Mouse (Mus musculus): ENCODE results near the gene Psg22. TPM values are rescaled to one million over a fixed set of nuclear protein-coding genes. Genes with fewer than 3 reads are reported as not detected.
"Not testable (repeated sequence)": the region's sequence is repeated elsewhere in the genome, so short reads cannot be mapped to it uniquely, and the experiment has no call there.

Psg22 gene
- polyA plus RNA-seq (2012; rRNA removed) = not detected in 2 replicates

- 49% methylated on average over 2 of the region's 2 CpGs for WGBS
Observed at GRCm38 (mm10) chr7:18717790-18718189, at the start of gene Psg22. Psg22 (plus strand) TSS chr7:18718090.

DNA sequence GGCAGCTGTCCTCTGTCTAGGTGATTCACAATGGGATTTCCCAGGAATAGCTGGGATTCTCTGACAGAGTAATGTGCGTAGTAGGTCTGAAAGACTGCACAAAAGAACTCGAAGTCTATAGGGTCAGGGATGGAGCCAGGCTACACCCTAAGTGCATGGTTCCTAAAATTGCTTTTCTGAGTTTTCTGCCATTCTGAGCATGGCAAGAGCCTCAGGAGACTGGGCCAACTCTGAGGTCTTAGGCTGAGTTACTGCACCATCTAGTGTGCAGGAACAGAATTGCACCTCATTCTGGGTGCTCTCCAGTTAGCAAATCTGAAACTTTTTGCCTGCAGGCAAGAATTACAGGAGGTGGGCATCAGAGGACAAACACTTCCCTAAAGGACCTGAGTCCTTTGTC is 38.1 kb upstream of the Psg22 start:
- Histone ChIP-seq H3K4me3 (ENCODE audit: extremely low read depth, insufficient read depth, insufficient read length) (no peak overlapping the region), H3K4me1 (ENCODE audit: control insufficient read depth, insufficient read depth, insufficient read length) (no peaks in the 10 kb centered on the region), H3K27me3 (ENCODE audit: control insufficient read depth, insufficient read depth, low read length) (no peaks in the 10 kb centered on the region), H3K36me3 (ENCODE audit: control insufficient read depth, insufficient read depth, low read length) (no peaks in the 10 kb centered on the region), H3K27ac (ENCODE audit: insufficient read depth, low read length) (no peak overlapping the region)
- DNase-seq (ENCODE audit: low read depth in 1 of 2, low spot score in 2 of 2) = no peak
- WGBS = 50% methylated on average over 2 of the region's 2 CpGs
- no peak for TF ChIP-seq CTCF (IDR thresholded peaks at IDR 0.05; ENCODE audit: extremely low read depth, insufficient read depth, insufficient read length, insufficient replicate concordance)
- TF ChIP-seq POLR2A (IDR thresholded peaks at IDR 0.05; ENCODE audit: low read depth, low read length) = no peak

More at GRCm38 (mm10) chr7:18717790-18718189, at the start of gene Psg22:
- DNase-seq (ENCODE audit: low read depth in 1 of 2, low spot score in 2 of 2) = no peak
- Histone ChIP-seq H3K4me1 (ENCODE audit: control insufficient read depth, insufficient read depth, insufficient read length) (no peaks in the 10 kb centered on the region), H3K4me3 (ENCODE audit: extremely low read depth, insufficient read depth, insufficient read length) (no peak within 1 kb of the TSS), H3K36me3 (ENCODE audit: control insufficient read depth, insufficient read depth, low read length) (no peaks in the 10 kb centered on the region), H3K27me3 (ENCODE audit: control insufficient read depth, insufficient read depth, low read length) (no peaks in the 10 kb centered on the region), H3K27ac (ENCODE audit: insufficient read depth, low read length) (no peak within 1 kb of the TSS)
- no peak for TF ChIP-seq POLR2A (IDR thresholded peaks at IDR 0.05; ENCODE audit: low read depth, low read length)
- TF ChIP-seq CTCF (IDR thresholded peaks at IDR 0.05; ENCODE audit: extremely low read depth, insufficient read depth, insufficient read length, insufficient replicate concordance) = no peak

DNA sequence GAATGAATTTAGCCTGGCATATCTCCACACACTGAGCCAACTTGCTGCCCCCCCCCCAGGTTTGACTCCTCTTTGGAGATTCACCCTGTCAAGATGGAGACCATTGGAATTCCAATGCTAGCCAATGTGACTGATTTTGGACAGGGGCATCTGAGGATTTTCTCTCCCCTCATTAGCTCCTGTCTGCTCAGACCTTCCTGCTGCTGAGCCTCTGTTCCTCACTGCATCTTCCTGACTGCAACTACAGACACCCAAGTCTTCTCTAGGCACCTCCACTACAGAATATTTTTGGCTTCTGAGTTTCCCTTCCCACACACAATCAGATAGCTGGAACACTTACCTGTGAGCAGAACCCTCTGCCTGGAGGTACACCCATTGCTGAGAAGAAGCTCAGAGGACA is 32.3 kb upstream of the Psg22 start:
- DNase-seq (ENCODE audit: low read depth in 1 of 2, low spot score in 2 of 2) = no peak
- Histone ChIP-seq H3K36me3 (ENCODE audit: control insufficient read depth, insufficient read depth, low read length) (no peaks in the 10 kb centered on the region), H3K27me3 (ENCODE audit: control insufficient read depth, insufficient read depth, low read length) (no peaks in the 10 kb centered on the region), H3K4me3 (ENCODE audit: extremely low read depth, insufficient read depth, insufficient read length) (no peak overlapping the region), H3K4me1 (ENCODE audit: control insufficient read depth, insufficient read depth, insufficient read length) (no peaks in the 10 kb centered on the region), H3K27ac (ENCODE audit: insufficient read depth, low read length) (no peak overlapping the region)
- TF ChIP-seq POLR2A (IDR thresholded peaks at IDR 0.05; ENCODE audit: low read depth, low read length) (no peak), CTCF (IDR thresholded peaks at IDR 0.05; ENCODE audit: extremely low read depth, insufficient read depth, insufficient read length, insufficient replicate concordance) (no peak)

DNA sequence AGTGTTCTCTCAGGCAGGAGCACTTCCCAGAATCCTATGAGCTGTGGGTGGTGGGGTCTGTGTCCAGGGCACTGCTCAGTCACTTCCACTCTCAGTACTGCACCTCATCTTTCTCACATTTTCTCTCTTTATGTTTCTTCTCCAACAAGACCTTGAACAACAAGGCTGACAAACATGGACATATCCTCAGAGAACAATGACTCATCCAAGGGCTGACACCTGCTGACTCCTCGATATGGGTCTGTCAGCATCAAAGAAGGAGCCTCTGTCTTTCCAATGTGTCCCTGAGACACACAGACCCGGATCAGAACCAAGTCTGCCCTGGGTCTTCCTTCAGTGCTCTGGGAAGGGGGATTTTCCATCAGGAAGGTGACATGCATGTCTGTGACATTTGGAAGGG is 31.8 kb upstream of the Psg22 start, which contains the start of gene Psg20:
Gene Psg20, minus strand, starts transcription at position 101 of the 400 bp plus-strand sequence.
- 73% methylated on average over 2 of the region's 2 CpGs for WGBS
- TF ChIP-seq CTCF (IDR thresholded peaks at IDR 0.05; ENCODE audit: extremely low read depth, insufficient read depth, insufficient read length, insufficient replicate concordance) (no peak), POLR2A (IDR thresholded peaks at IDR 0.05; ENCODE audit: low read depth, low read length) (no peak)
- H3K4me3 ChIP-seq (ENCODE audit: extremely low read depth, insufficient read depth, insufficient read length) = no peak within 1 kb of the TSS
- H3K27me3 ChIP-seq (ENCODE audit: control insufficient read depth, insufficient read depth, low read length) = no peaks in the 10 kb centered on the region
- H3K27ac ChIP-seq (ENCODE audit: insufficient read depth, low read length) = no peak within 1 kb of the TSS
- DNase-seq (ENCODE audit: low read depth in 1 of 2, low spot score in 2 of 2) = no peak
- no peaks in the 10 kb centered on the region for H3K36me3 ChIP-seq (ENCODE audit: control insufficient read depth, insufficient read depth, low read length)
- H3K4me1 ChIP-seq (ENCODE audit: control insufficient read depth, insufficient read depth, insufficient read length) = no peaks in the 10 kb centered on the region

- H3K27ac ChIP-seq (ENCODE audit: insufficient read depth, low read length); H3K27me3 ChIP-seq (ENCODE audit: control insufficient read depth, insufficient read depth, low read length); H3K36me3 ChIP-seq (ENCODE audit: control insufficient read depth, insufficient read depth, low read length); H3K4me1 ChIP-seq (ENCODE audit: control insufficient read depth, insufficient read depth, insufficient read length); H3K4me3 ChIP-seq (ENCODE audit: extremely low read depth, insufficient read depth, insufficient read length); DNase-seq (ENCODE audit: low read depth in 1 of 2, low spot score in 2 of 2): not testable (repeated sequence)
- WGBS = 66% methylated on average over 4 of the region's 4 CpGs
Observed at GRCm38 (mm10) chr7:18710331-18710730, 7.6 kb upstream of the Psg22 start.

- Histone ChIP-seq H3K36me3 (ENCODE audit: control insufficient read depth, insufficient read depth, low read length) (no peaks in the 10 kb centered on the region), H3K4me3 (ENCODE audit: extremely low read depth, insufficient read depth, insufficient read length) (no peak overlapping the region), H3K27ac (ENCODE audit: insufficient read depth, low read length) (no peak overlapping the region), H3K27me3 (ENCODE audit: control insufficient read depth, insufficient read depth, low read length) (no peaks in the 10 kb centered on the region), H3K4me1 (ENCODE audit: control insufficient read depth, insufficient read depth, insufficient read length) (no peaks in the 10 kb centered on the region)
- DNase-seq (ENCODE audit: low read depth in 1 of 2, low spot score in 2 of 2) = no peak
- WGBS = 73% methylated on average over 1 of the region's 1 CpGs
- TF ChIP-seq CTCF (IDR thresholded peaks at IDR 0.05; ENCODE audit: extremely low read depth, insufficient read depth, insufficient read length, insufficient replicate concordance) (no peak), POLR2A (IDR thresholded peaks at IDR 0.05; ENCODE audit: low read depth, low read length) (no peak)
Observed at GRCm38 (mm10) chr7:18710846-18711245, 7.0 kb upstream of the Psg22 start.

GRCm38 (mm10) chr7:18715546-18715945 is 2.3 kb upstream of the Psg22 start:
- Histone ChIP-seq H3K27ac (ENCODE audit: insufficient read depth, low read length) (no peak overlapping the region), H3K27me3 (ENCODE audit: control insufficient read depth, insufficient read depth, low read length) (no peaks in the 10 kb centered on the region), H3K4me3 (ENCODE audit: extremely low read depth, insufficient read depth, insufficient read length) (no peak overlapping the region), H3K4me1 (ENCODE audit: control insufficient read depth, insufficient read depth, insufficient read length) (no peaks in the 10 kb centered on the region), H3K36me3 (ENCODE audit: control insufficient read depth, insufficient read depth, low read length) (no peaks in the 10 kb centered on the region)
- 56% methylated on average over 4 of the region's 4 CpGs for WGBS
- no peak for DNase-seq (ENCODE audit: low read depth in 1 of 2, low spot score in 2 of 2)
- no peak for TF ChIP-seq CTCF (IDR thresholded peaks at IDR 0.05; ENCODE audit: extremely low read depth, insufficient read depth, insufficient read length, insufficient replicate concordance)
- no peak for TF ChIP-seq POLR2A (IDR thresholded peaks at IDR 0.05; ENCODE audit: low read depth, low read length)

Data from spleen, adult 2 months (tissue).